Mouse (Mus musculus) lung, adult 2 months (tissue): ENCODE results near the gene Lrmda.

Source experiments
- CTCF ChIP-seq: fragments of 200-500 bp; IDR thresholded peaks from 2 replicates; pipeline ENCODE4 v1.5.1; 2011; ENCODE audit warnings: mild to moderate bottlenecking, low read length, control low read depth; ENCODE audit not compliant: insufficient read depth
- POLR2A ChIP-seq: fragments of 200-500 bp; IDR thresholded peaks from 2 replicates; pipeline ENCODE4 v1.6.1; 2011; ENCODE audit warnings: low read depth, mild to moderate bottlenecking, control low read depth, low read length, borderline replicate concordance; ENCODE audit errors: extremely low read depth

GRCm38 (mm10) chr14:22686886-22687285 lies 667.4 kb downstream of the Lrmda start:
- TF ChIP-seq CTCF (no peak), POLR2A (no peak)
